Mouse (Mus musculus) intestine, embryonic 14.5 days (tissue): ENCODE data around the gene Tubgcp2. TPM values are rescaled to one million over a fixed set of nuclear protein-coding genes. Genes with fewer than 3 reads are reported as not detected.

ENCODE experiments used
- ATAC-seq: fragments of 200-750 bp; cut with Nextera tagmentation; replicated peaks from 2 replicates; pipeline ENCODE4 v1.8.0; 2017; ENCODE audit warnings: low read depth, moderate number of reproducible peaks, moderate TSS enrichment, moderate library complexity; ENCODE audit not compliant: low FRiP score, low TSS enrichment
- DNase-seq: peaks from one replicate; pipeline ENCODE4 v3.0.0-alpha.2; 2018; ENCODE audit warnings: low spot score
- H3K27ac ChIP-seq: fragments of 300-500 bp; sonication (generic); 2 replicates; pipeline ENCODE4 v1.5.1; 2014; ENCODE audit warnings: low read depth, mild to moderate bottlenecking, control low read depth
- H3K27me3 ChIP-seq: fragments of 300-500 bp; sonication (generic); replicated peaks from 2 replicates; pipeline ENCODE4 v1.6.1; 2014; ENCODE audit warnings: low read length, control low read depth; ENCODE audit not compliant: control insufficient read depth, insufficient read depth
- H3K36me3 ChIP-seq: fragments of 300-500 bp; sonication (generic); 2 replicates; pipeline ENCODE4 v1.6.1; 2014; ENCODE audit warnings: low read length, control low read depth; ENCODE audit not compliant: control insufficient read depth, insufficient read depth
- H3K4me1 ChIP-seq: fragments of 300-500 bp; sonication (generic); replicated peaks from 2 replicates; pipeline ENCODE4 v1.6.1; 2014; ENCODE audit warnings: low read length, control low read depth, mixed read lengths; ENCODE audit not compliant: control insufficient read depth, insufficient read depth
- H3K4me2 ChIP-seq: fragments of 300-500 bp; sonication (generic); 2 replicates; pipeline ENCODE4 v1.6.1; 2014; ENCODE audit warnings: low read length
- H3K4me3 ChIP-seq: fragments of 300-500 bp; sonication (generic); 2 replicates; pipeline ENCODE4 v1.5.1; 2014; ENCODE audit warnings: low read depth, low read length, control low read depth, mixed read lengths
- H3K9ac ChIP-seq: fragments of 300-500 bp; sonication (generic); 2 replicates; pipeline ENCODE4 v1.6.1; 2014; ENCODE audit warnings: mild to moderate bottlenecking, low read length
- H3K9me3 ChIP-seq: fragments of 300-500 bp; sonication (generic); 2 replicates; pipeline ENCODE4 v1.6.1; 2016; ENCODE audit warnings: low read length, control low read depth; ENCODE audit not compliant: control insufficient read depth
- WGBS: fragments of 180-500 bp; shearing (Covaris S2); extraction: QIAGEN DNeasy Blood & Tissue Kit; methylation state at CpG from one replicate; pipeline ENCODE4 v1.1.7; 2014; 5-methylcytosine and 5-hydroxymethylcytosine counted together
- polyA plus RNA-seq: library from polyadenylated mRNA; unstranded; fragments of >200 nt; fragmentation: Nextera tagmentation; extraction: Ambion mirVana; gene quantifications from 2 replicates; pipeline ENCODE4 v1.2.1, GENCODE M21; 2014

Tubgcp2 gene
- polyA plus RNA-seq, 1 experiment from 2014 or later, result 56.0 TPM

- WGBS, result 55% methylated on average over 3 of the region's 3 CpGs
- ATAC-seq, result no peak
- no peaks in the 10 kb centered on the region for H3K36me3 ChIP-seq
- no peak overlapping the region for H3K4me3 ChIP-seq
- DNase-seq, result no peak
- no peaks in the 10 kb centered on the region for H3K27me3 ChIP-seq
- no peak overlapping the region for H3K4me2 ChIP-seq
- H3K9ac ChIP-seq, result no peak overlapping the region
- no peaks in the 10 kb centered on the region; the same call in 1 of the 2 replicates for H3K4me1 ChIP-seq
- H3K27ac ChIP-seq, result no peak overlapping the region
- no peaks in the 10 kb centered on the region for H3K9me3 ChIP-seq
Measured at GRCm38 (mm10) chr7:139980778-139981177, 55.7 kb downstream of the Tubgcp2 start.

- H3K4me3 ChIP-seq, result peak overlapping the region; percentile 59
- H3K9ac ChIP-seq, result peak overlapping the region; percentile 34; the same call in 1 of the 2 replicates
- no peak overlapping the region for H3K27ac ChIP-seq
- no peaks in the 10 kb centered on the region; the same call in 1 of the 2 replicates for H3K4me1 ChIP-seq
- peak; percentile 42; the same call in 1 of the 2 replicates for ATAC-seq
- WGBS, result 38% methylated on average over 13 of the region's 13 CpGs
- H3K36me3 ChIP-seq, result no peaks in the 10 kb centered on the region
- H3K4me2 ChIP-seq, result peak overlapping the region; percentile 93
- H3K9me3 ChIP-seq, result no peaks in the 10 kb centered on the region
- peak; percentile 54 for DNase-seq
- H3K27me3 ChIP-seq, result no peaks in the 10 kb centered on the region
Measured at GRCm38 (mm10) chr7:139979011-139979719, 57.3 kb downstream of the Tubgcp2 start.

GRCm38 (mm10) chr7:139978278-139978892, 58.1 kb downstream of the Tubgcp2 start, which contains the start of gene 6430531B16Rik:
Gene 6430531B16Rik, minus strand, starts transcription at chr7:139978755.
- H3K4me3 ChIP-seq, result peak within 1 kb of the TSS; percentile 59
- H3K27ac ChIP-seq, result no peak within 1 kb of the TSS
- no peaks in the 10 kb centered on the region for H3K36me3 ChIP-seq
- DNase-seq, result peak; percentile 84
- 4% methylated on average over 32 of the region's 32 CpGs for WGBS
- H3K9ac ChIP-seq, result peak within 1 kb of the TSS; percentile 48
- no peaks in the 10 kb centered on the region for H3K27me3 ChIP-seq
- H3K4me2 ChIP-seq, result peak within 1 kb of the TSS; percentile 93
- no peaks in the 10 kb centered on the region; the same call in 1 of the 2 replicates for H3K4me1 ChIP-seq
- no peaks in the 10 kb centered on the region for H3K9me3 ChIP-seq
- peak; percentile 91 for ATAC-seq

- DNase-seq, result no peak
- ATAC-seq, result no peak
- Histone ChIP-seq H3K9me3 (no peaks in the 10 kb centered on the region), H3K4me2 (no peak overlapping the region), H3K36me3 (no peaks in the 10 kb centered on the region), H3K27ac (no peak overlapping the region), H3K4me3 (no peak overlapping the region), H3K9ac (no peak overlapping the region), H3K4me1 (no peaks in the 10 kb centered on the region; the same call in 1 of the 2 replicates), H3K27me3 (no peaks in the 10 kb centered on the region)
- 38% methylated on average over 5 of the region's 5 CpGs for WGBS
Measured at GRCm38 (mm10) chr7:139975471-139975870, 61.0 kb downstream of the Tubgcp2 start.

GRCm38 (mm10) chr7:139974307-139974706, 62.2 kb downstream of the Tubgcp2 start:
- H3K27ac ChIP-seq, result no peak overlapping the region
- H3K4me3 ChIP-seq, result no peak overlapping the region
- 86% methylated on average over 10 of the region's 10 CpGs for WGBS
- DNase-seq (no peak), ATAC-seq (no peak)
- H3K36me3 ChIP-seq, result no peaks in the 10 kb centered on the region
- H3K4me2 ChIP-seq, result no peak overlapping the region
- H3K27me3 ChIP-seq, result no peaks in the 10 kb centered on the region
- H3K9ac ChIP-seq, result no peak overlapping the region
- H3K4me1 ChIP-seq, result no peaks in the 10 kb centered on the region; the same call in 1 of the 2 replicates
- no peaks in the 10 kb centered on the region for H3K9me3 ChIP-seq

- no peak overlapping the region for H3K9ac ChIP-seq
- no peaks in the 10 kb centered on the region for H3K4me1 ChIP-seq
- no peaks in the 10 kb centered on the region for H3K9me3 ChIP-seq
- ATAC-seq, result no peak
- H3K27ac ChIP-seq, result no peak overlapping the region
- no peak overlapping the region for H3K4me2 ChIP-seq
- DNase-seq, result no peak
- H3K36me3 ChIP-seq, result no peaks in the 10 kb centered on the region
- H3K4me3 ChIP-seq, result no peak overlapping the region
- H3K27me3 ChIP-seq, result no peaks in the 10 kb centered on the region
Measured at GRCm38 (mm10) chr7:139972923-139973331, 63.5 kb downstream of the Tubgcp2 start.

- no peaks in the 10 kb centered on the region for H3K4me1 ChIP-seq
- WGBS, result 62% methylated on average over 6 of the region's 6 CpGs
- H3K9ac ChIP-seq, result no peak overlapping the region
- no peaks in the 10 kb centered on the region for H3K27me3 ChIP-seq
- no peak overlapping the region for H3K4me2 ChIP-seq
- DNase-seq, result no peak
- H3K4me3 ChIP-seq, result no peak overlapping the region
- H3K9me3 ChIP-seq, result no peaks in the 10 kb centered on the region
- H3K27ac ChIP-seq, result no peak overlapping the region
- H3K36me3 ChIP-seq, result no peaks in the 10 kb centered on the region
- ATAC-seq, result no peak
Measured at GRCm38 (mm10) chr7:139971436-139971835, 65.0 kb downstream of the Tubgcp2 start.

- ATAC-seq (no peak), DNase-seq (no peak)
- Histone ChIP-seq H3K4me1 (no peaks in the 10 kb centered on the region), H3K4me3 (no peak overlapping the region), H3K27ac (no peak overlapping the region), H3K9me3 (no peaks in the 10 kb centered on the region), H3K36me3 (no peaks in the 10 kb centered on the region), H3K4me2 (no peak overlapping the region), H3K27me3 (no peaks in the 10 kb centered on the region), H3K9ac (no peak overlapping the region)
- 73% methylated on average over 5 of the region's 5 CpGs for WGBS
Measured at GRCm38 (mm10) chr7:139970979-139971378, 65.5 kb downstream of the Tubgcp2 start.
